Mouse (Mus musculus): Measurements from ENCODE around the gene Spata31d1a. TPM values are rescaled to one million over a fixed set of nuclear protein-coding genes. Genes with fewer than 3 reads are reported as not detected.
"Not testable (repeated sequence)": the region's sequence is repeated elsewhere in the genome, so short reads cannot be mapped to it uniquely, and the experiment has no call there.

Spata31d1a gene
- polyA plus RNA-seq, 1 experiment from 2014 or later, result not detected

DNA sequence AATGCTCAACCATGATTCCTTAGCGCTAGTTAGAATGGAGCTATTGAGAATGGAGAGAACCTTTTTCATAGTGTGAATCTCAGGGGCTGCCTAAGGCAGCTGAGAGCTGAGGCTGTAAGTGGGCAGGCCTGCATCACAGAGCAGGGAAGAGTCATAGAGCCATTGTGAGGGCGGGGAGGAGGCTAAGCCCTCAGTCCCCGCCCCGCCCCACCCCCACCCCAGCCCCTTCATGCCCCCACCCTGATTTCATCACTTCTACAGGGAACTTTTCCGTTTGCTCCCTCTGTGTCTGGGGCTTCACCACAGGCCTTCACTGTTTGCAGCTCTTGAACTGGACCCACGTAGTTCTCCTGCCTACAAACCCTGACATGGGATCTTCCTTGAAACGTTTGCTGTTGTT, 21.5 kb upstream of the Spata31d1a start, which contains the start of gene Spata31d1d:
Spata31d1d (minus strand) TSS at position 101 of the 400 bp plus-strand sequence.
- Histone ChIP-seq H3K4me3 (no peak within 1 kb of the TSS), H3K4me2 (no peak within 1 kb of the TSS), H3K27ac (no peak within 1 kb of the TSS), H3K4me1 (no peaks in the 10 kb centered on the region), H3K9ac (no peak within 1 kb of the TSS), H3K36me3 (no peaks in the 10 kb centered on the region), H3K27me3 (no peaks in the 10 kb centered on the region), H3K9me3 (no peaks in the 10 kb centered on the region)
- WGBS, result 29% methylated on average over 7 of the region's 7 CpGs
- ATAC-seq (ENCODE audit: borderline replicate concordance, extremely low read depth, low FRiP score, low TSS enrichment), result no peak

DNA sequence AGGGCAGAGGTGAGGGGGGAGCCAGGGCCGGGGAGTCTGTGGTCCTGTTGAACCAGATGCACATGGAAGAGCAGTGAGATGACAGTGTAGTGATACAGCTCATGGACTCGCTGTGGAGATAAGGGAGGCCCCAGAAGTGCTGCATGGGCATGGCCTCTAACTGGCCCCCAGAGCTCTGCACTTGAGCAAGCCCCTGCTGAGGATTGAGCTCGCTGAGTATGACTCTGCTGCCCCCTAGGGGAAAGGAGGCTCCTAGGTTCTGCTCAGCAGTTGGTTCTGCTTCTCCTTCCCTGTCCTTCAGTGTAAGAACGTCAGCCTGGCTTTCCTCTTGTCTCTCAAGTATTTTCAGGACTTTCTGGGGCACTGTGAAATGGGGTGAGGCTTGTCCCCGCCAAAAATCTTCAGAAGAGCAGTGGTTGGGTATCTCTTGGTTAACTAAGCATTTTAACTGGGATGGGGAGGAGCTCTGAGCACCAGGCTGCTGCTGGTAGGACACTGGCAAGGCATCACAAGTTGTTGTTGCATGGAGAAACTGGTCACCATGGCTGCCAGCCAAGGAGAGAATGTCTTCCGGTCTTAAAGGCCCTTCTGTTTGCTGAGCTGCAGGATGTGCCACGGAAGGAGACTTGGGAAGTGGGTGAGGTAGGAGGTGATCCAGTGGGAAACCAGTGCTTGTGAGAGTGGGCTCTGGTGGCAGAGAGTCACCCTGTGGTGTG, 18.4 kb upstream of the Spata31d1a start:
- Histone ChIP-seq H3K27me3 (peaks cover 4% of the 10 kb centered on the region; the same call in 1 of the 2 replicates), H3K4me3 (no peak overlapping the region), H3K27ac (no peak overlapping the region), H3K9me3 (no peaks in the 10 kb centered on the region), H3K36me3 (no peaks in the 10 kb centered on the region), H3K4me1 (no peaks in the 10 kb centered on the region; the same call in 1 of the 2 replicates), H3K9ac (no peak overlapping the region), H3K4me2 (no peak overlapping the region)
- 15% methylated on average over 7 of the region's 7 CpGs for WGBS
- ATAC-seq (ENCODE audit: borderline replicate concordance, extremely low read depth, low FRiP score, low TSS enrichment), result peak; percentile 67

DNA sequence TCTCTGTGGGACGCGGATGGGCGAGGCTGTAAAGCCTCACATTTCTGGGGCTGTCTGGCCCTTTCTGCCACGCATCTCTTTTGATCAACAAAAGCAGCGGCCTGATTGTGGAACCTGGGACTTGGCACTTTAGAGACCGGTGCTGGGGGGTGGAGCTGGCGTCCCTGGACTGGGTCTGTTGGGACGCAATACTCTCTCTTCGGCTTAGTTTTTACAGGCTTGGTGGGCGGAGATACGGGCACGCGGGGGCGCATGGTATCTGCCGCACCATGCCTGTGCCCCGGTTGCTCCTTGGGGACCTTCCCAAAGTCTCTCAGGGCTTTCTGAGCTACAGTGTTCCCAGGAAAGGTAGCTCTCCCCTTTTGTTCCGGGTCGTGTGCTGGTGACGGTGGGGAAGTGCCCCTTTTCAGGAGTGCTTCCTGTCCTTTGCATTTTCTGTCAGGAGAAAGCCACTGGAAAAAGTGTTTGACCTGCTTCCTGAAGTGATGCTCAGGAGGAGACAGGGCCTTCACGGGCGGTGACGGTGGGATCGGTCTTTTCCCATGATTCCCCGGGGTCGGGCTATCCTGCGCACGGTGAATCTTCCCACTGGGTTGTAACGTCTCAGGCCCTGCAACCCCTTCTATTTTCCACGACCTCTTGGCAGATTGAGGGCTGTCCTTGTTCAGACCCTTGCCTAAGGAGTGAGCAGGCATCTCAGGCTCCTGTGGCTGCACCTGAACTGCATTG, 16.2 kb upstream of the Spata31d1a start:
- ATAC-seq (ENCODE audit: borderline replicate concordance, extremely low read depth, low FRiP score, low TSS enrichment), result no peak
- Histone ChIP-seq H3K9ac (no peak overlapping the region), H3K4me1 (no peaks in the 10 kb centered on the region; the same call in 1 of the 2 replicates), H3K27ac (no peak overlapping the region), H3K36me3 (no peaks in the 10 kb centered on the region), H3K27me3 (peaks cover 4% of the 10 kb centered on the region; the same call in 1 of the 2 replicates), H3K9me3 (no peaks in the 10 kb centered on the region), H3K4me3 (no peak overlapping the region; the same call in 1 of the 2 replicates), H3K4me2 (peak overlapping the region; percentile 46)
- WGBS, result 31% methylated on average over 29 of the region's 29 CpGs

DNA sequence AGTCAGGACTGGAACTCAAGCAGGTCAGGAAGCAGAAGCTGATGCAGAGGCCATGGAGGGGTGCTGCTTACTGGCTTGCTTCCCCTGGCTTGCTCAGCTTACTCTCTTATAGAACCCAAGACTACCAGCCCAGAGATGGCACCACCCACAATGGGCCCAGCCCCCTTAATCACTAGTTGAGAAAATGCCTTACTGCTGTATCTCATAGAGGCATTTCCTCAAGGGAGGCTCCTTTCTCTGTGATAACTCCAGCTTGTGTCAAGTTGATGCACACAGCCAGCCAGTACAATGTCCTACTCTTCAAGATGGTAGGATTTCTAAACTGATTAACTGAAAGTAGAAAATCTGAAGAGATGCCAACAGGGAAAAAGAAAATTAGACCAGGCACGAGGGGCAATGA, 12.0 kb upstream of the Spata31d1a start:
- not testable (repeated sequence) for ATAC-seq (ENCODE audit: borderline replicate concordance, extremely low read depth, low FRiP score, low TSS enrichment); H3K27ac ChIP-seq; H3K4me2 ChIP-seq; H3K27me3 ChIP-seq; H3K36me3 ChIP-seq; H3K9me3 ChIP-seq; H3K4me1 ChIP-seq; H3K9ac ChIP-seq; H3K4me3 ChIP-seq
- 81% methylated on average over 1 of the region's 1 CpGs for WGBS

GRCm38 (mm10) chr13:59719475-59719874, 9.3 kb upstream of the Spata31d1a start:
- Histone ChIP-seq H3K4me2 (no peak overlapping the region), H3K27ac (no peak overlapping the region), H3K27me3 (no peaks in the 10 kb centered on the region), H3K9ac (no peak overlapping the region), H3K4me3 (no peak overlapping the region), H3K36me3 (no peaks in the 10 kb centered on the region), H3K9me3 (no peaks in the 10 kb centered on the region), H3K4me1 (no peaks in the 10 kb centered on the region; the same call in 1 of the 2 replicates)
- no peak for ATAC-seq (ENCODE audit: borderline replicate concordance, extremely low read depth, low FRiP score, low TSS enrichment)
- WGBS, result 90% methylated on average over 1 of the region's 1 CpGs

DNA sequence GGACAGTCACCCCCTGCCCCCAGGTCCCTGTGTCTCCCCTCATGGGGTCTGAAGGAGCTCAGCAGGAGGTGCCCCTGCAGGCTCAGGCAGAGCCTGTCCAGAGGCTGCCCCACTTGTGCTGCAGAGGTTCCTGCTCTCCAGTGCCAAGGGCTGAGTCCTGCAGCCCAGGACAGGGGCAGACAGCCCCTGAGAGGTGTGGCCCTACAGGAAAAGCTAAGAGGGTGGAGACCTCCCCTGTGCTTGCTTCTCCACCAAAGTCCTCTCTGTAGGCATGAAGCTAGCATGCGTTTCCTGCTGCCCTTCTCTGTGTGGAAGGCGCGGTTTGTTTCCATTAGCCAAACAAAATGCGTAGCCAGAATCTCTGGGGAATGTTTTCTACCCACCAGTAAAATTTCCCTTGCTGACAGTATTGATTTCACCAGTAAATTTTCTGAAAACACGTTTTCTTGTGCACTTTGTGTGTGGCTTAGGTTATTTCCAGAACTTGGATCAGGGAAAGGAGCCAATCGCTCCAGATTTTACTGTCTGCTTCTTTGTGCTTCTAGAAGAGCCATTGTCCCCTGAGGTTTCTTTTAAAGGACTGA, 8.8 kb upstream of the Spata31d1a start:
- H3K9me3 ChIP-seq; H3K4me2 ChIP-seq; H3K27me3 ChIP-seq; ATAC-seq (ENCODE audit: borderline replicate concordance, extremely low read depth, low FRiP score, low TSS enrichment); H3K27ac ChIP-seq; H3K4me3 ChIP-seq; H3K4me1 ChIP-seq; H3K36me3 ChIP-seq; H3K9ac ChIP-seq: not testable (repeated sequence)
- 25% methylated on average over 6 of the region's 6 CpGs for WGBS

DNA sequence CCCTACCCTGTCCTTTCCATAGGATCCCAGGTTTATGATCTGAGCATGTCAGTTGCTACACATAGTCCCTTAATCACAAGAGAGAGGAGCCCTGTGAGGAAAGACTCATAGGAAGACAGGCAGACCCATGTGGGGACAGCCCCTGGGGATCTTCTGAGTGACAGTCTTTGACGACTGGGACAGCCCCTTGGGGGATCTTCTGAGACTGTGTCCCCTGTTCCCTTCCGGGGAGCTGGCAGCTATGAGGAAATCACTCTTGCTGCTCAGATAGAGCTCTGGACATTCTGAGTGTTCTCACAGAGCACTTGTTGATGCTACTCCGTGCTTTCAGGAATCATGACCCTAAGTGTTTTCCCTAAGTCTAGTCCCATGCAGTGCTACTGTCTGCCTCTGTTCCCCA, 3.6 kb upstream of the Spata31d1a start:
- Histone ChIP-seq H3K9me3 (no peaks in the 10 kb centered on the region), H3K27me3 (no peaks in the 10 kb centered on the region), H3K36me3 (no peaks in the 10 kb centered on the region), H3K9ac (no peak overlapping the region), H3K4me3 (no peak overlapping the region), H3K4me1 (no peaks in the 10 kb centered on the region), H3K27ac (no peak overlapping the region), H3K4me2 (no peak overlapping the region)
- 38% methylated on average over 3 of the region's 3 CpGs for WGBS
- ATAC-seq (ENCODE audit: borderline replicate concordance, extremely low read depth, low FRiP score, low TSS enrichment), result no peak

DNA sequence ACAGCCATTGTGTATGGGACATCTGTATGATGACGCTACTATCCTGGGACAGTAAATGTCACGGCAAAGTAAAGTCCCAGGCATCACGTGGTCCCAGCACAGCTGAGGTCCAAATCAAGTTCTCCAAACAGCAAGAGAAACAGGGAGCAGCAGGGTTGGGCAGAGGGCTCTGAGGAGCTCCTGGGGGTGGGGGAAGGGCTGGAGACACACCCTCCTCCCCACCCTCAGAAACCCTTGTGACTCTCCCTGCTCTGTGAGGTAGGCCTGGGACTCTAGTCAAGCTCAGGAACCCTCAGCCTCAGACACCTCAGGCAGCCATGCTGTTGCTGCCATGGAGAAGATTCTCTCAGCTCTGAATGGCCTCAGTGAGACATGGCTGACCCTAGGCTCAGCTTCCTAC, 1.9 kb upstream of the Spata31d1a start, which contains the start of gene Spata31d1b:
Spata31d1b (plus strand) TSS at position 301 of the 400 bp plus-strand sequence.
- H3K9me3 ChIP-seq; H3K9ac ChIP-seq; ATAC-seq (ENCODE audit: borderline replicate concordance, extremely low read depth, low FRiP score, low TSS enrichment); H3K4me2 ChIP-seq; H3K27ac ChIP-seq; H3K4me3 ChIP-seq; H3K27me3 ChIP-seq; H3K4me1 ChIP-seq; H3K36me3 ChIP-seq: not testable (repeated sequence)
- WGBS, result 64% methylated on average over 3 of the region's 3 CpGs

DNA sequence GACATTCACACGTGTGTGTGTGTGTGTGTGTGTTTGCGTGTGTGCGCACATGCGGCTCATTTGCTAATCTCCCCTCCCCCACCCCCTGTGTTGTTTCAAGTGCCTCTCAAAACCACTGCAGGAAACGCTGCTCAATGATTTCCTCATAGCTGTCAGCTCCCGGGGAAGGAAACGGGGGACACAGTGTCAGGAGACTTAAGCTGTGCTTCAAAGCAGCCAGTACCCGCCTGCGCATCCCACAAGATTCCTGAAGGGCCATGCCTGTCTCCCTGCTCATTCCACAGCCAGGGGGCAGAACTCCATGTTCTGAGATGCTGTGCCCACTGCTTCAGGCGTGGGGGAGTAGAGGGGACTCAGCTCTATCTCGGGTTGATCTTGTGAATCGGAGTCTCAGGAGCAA, 5.6 kb downstream of the Spata31d1a start:
- 28% methylated on average over 12 of the region's 12 CpGs for WGBS
- no peaks in the 10 kb centered on the region for H3K9me3 ChIP-seq

GRCm38 (mm10) chr13:59703514-59703913, 6.6 kb downstream of the Spata31d1a start:
- H3K4me2 ChIP-seq, result no peak overlapping the region
- no peak overlapping the region for H3K27ac ChIP-seq
- WGBS, result 78% methylated on average over 12 of the region's 12 CpGs
- H3K4me1 ChIP-seq, result peaks cover 8% of the 10 kb centered on the region; the same call in 1 of the 2 replicates
- H3K27me3 ChIP-seq, result no peaks in the 10 kb centered on the region
- no peak overlapping the region for H3K9ac ChIP-seq
- no peaks in the 10 kb centered on the region for H3K9me3 ChIP-seq
- ATAC-seq (ENCODE audit: borderline replicate concordance, extremely low read depth, low FRiP score, low TSS enrichment), result no peak
- H3K4me3 ChIP-seq, result no peak overlapping the region
- no peaks in the 10 kb centered on the region for H3K36me3 ChIP-seq

More for the DNA sequence above, 5.6 kb downstream of the Spata31d1a start:
- no peaks in the 10 kb centered on the region for H3K27me3 ChIP-seq
- no peak overlapping the region for H3K4me3 ChIP-seq
- H3K36me3 ChIP-seq, result no peaks in the 10 kb centered on the region
- peaks cover 8% of the 10 kb centered on the region; the same call in 1 of the 2 replicates for H3K4me1 ChIP-seq
- H3K4me2 ChIP-seq, result peak overlapping the region; percentile 10; the same call in 1 of the 2 replicates
- H3K9ac ChIP-seq, result no peak overlapping the region
- H3K27ac ChIP-seq, result no peak overlapping the region
- ATAC-seq (ENCODE audit: borderline replicate concordance, extremely low read depth, low FRiP score, low TSS enrichment), result no peak

DNA sequence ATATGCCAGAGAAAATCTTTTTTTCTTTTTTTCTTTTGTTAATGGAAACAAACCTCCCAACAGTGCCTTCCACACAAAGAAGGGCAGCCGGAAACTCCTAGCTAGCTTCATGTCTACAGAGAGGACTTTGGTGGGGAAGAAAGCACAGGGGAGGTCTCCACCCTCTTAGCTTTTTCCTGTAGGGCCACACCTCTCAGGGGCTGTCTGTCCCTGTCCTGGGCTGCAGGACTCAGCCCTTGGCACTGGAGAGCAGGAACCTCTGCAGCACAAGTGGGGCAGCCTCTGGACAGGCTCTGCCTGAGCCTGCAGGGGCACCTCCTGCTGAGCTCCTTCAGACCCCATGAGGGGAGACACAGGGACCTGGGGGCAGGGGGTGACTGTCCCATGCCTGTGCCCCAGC, 10.0 kb downstream of the Spata31d1a start:
- H3K4me1 ChIP-seq; H3K27ac ChIP-seq; H3K4me2 ChIP-seq; H3K9me3 ChIP-seq; H3K36me3 ChIP-seq; H3K27me3 ChIP-seq; ATAC-seq (ENCODE audit: borderline replicate concordance, extremely low read depth, low FRiP score, low TSS enrichment); H3K9ac ChIP-seq; H3K4me3 ChIP-seq: not testable (repeated sequence)
- 40% methylated on average over 1 of the region's 1 CpGs for WGBS

- 91% methylated on average over 8 of the region's 8 CpGs for WGBS
- H3K9ac ChIP-seq, result no peak overlapping the region
- H3K4me2 ChIP-seq, result no peak overlapping the region
- H3K9me3 ChIP-seq, result no peaks in the 10 kb centered on the region
- H3K27ac ChIP-seq, result no peak overlapping the region
- no peaks in the 10 kb centered on the region for H3K36me3 ChIP-seq
- peaks cover under 1% of the 10 kb centered on the region; the same call in 1 of the 2 replicates for H3K4me1 ChIP-seq
- no peaks in the 10 kb centered on the region for H3K27me3 ChIP-seq
- no peak for ATAC-seq (ENCODE audit: borderline replicate concordance, extremely low read depth, low FRiP score, low TSS enrichment)
- no peak overlapping the region for H3K4me3 ChIP-seq
Observed at GRCm38 (mm10) chr13:59699131-59699530, 11.0 kb downstream of the Spata31d1a start.

Measured in lung, embryonic 15.5 days (tissue).